ENCODE assay signal across 11 mouse cellular contexts in genomic region chr2:28401647-28402046, GRCm38 (mm10). TPM values are rescaled to one million over a fixed set of nuclear protein-coding genes. Genes with fewer than 3 reads are reported as not detected.
DNase-seq lines count a peak whose midpoint lies in the region; ATAC-seq lines count a peak whose summit lies in the region.
"Had no signal": no experiment of that assay in that cellular context is flagged by ENCODE, and none has a peak within 500 bp of the region (broad histone marks: within the 10 kb centered on the region; RNA-seq: fewer than 3 reads in every experiment).

No protein-coding gene starts in this region.

- H3K27ac ChIP-seq in hindbrain, embryonic 13.5 days = peak overlapping the region; percentile 75
- H3K27ac ChIP-seq in hindbrain, embryonic 10.5 days = no peak overlapping the region
- peak overlapping the region; percentile 71 for H3K27ac ChIP-seq in brown adipose tissue, adult 24 weeks (replicated peaks; ENCODE audit: low read depth, low read length)
- H3K27ac ChIP-seq in kidney, embryonic 14.5 days (ENCODE audit: low read depth, low read length) = no peak overlapping the region
- H3K27ac ChIP-seq: embryonic facial prominence, embryonic 15.5 days; liver, embryonic 14.5 days had no signal

- peak; percentile 73 for ATAC-seq in hindbrain, embryonic 13.5 days (ENCODE audit: low FRiP score)
- peak; percentile 87 for ATAC-seq in kidney, embryonic 14.5 days (ENCODE audit: low FRiP score, low TSS enrichment)
- ATAC-seq in megakaryocyte, adult 5-6 weeks (ENCODE audit: poor library complexity, severe bottlenecking) = peak; percentile 90
- ATAC-seq: Patski had no signal

- DNase-seq in hindbrain, embryonic 10.5 days (ENCODE audit: low spot score) = no peak
- no peak for DNase-seq in left cerebral cortex, adult 11 months (ENCODE audit: low spot score)
- DNase-seq in left cerebral cortex, postnatal 10 days (ENCODE audit: extremely low spot score in 1 of 2, low spot score in 2 of 2) = no peak
- no peak for DNase-seq in left cerebral cortex, postnatal 25 days (ENCODE audit: low spot score in 2 of 2)

- H3K9me3 ChIP-seq in hindbrain, embryonic 13.5 days = no peaks in the 10 kb centered on the region
- H3K9me3 ChIP-seq in hindbrain, embryonic 10.5 days = no peaks in the 10 kb centered on the region
- H3K9me3 ChIP-seq in kidney, embryonic 14.5 days (ENCODE audit: control insufficient read depth, low read length) = no peaks in the 10 kb centered on the region
- H3K9me3 ChIP-seq: embryonic facial prominence, embryonic 15.5 days had no signal

- no peak overlapping the region for H3K4me2 ChIP-seq in hindbrain, embryonic 13.5 days
- no peak overlapping the region for H3K4me2 ChIP-seq in kidney, embryonic 14.5 days (replicated peaks; ENCODE audit: low read depth, low read length)
- H3K4me2 ChIP-seq: embryonic facial prominence, embryonic 15.5 days had no signal

- WGBS in hindbrain, embryonic 13.5 days = 41% methylated on average over 11 of the region's 11 CpGs
- WGBS in hindbrain, embryonic 10.5 days = 85% methylated on average over 11 of the region's 11 CpGs
- 2% methylated on average over 11 of the region's 11 CpGs for WGBS in kidney, embryonic 14.5 days

- H3K4me3 ChIP-seq in hindbrain, embryonic 13.5 days = no peak overlapping the region
- no peak overlapping the region for H3K4me3 ChIP-seq in hindbrain, embryonic 10.5 days
- H3K4me3 ChIP-seq in brown adipose tissue, adult 24 weeks (ENCODE audit: insufficient read depth, low read depth, low read length) = no peak overlapping the region
- no peak overlapping the region for H3K4me3 ChIP-seq in kidney, embryonic 14.5 days (ENCODE audit: low read length)
- H3K4me3 ChIP-seq: embryonic facial prominence, embryonic 15.5 days had no signal

- no peaks in the 10 kb centered on the region for H3K27me3 ChIP-seq in hindbrain, embryonic 13.5 days
- H3K27me3 ChIP-seq in hindbrain, embryonic 10.5 days (ENCODE audit: insufficient read depth, poor library complexity, severe bottlenecking) = no peaks in the 10 kb centered on the region
- no peaks in the 10 kb centered on the region for H3K27me3 ChIP-seq in kidney, embryonic 14.5 days (ENCODE audit: control insufficient read depth, insufficient read depth, low read length)
- H3K27me3 ChIP-seq: embryonic facial prominence, embryonic 15.5 days had no signal

- intact Hi-C loops in left cerebral cortex, postnatal 10 days (cut with DNase I) = no loop called here
- intact Hi-C loops in left cerebral cortex, postnatal 25 days (cut with DNase I) = no loop called here

- H3K9ac ChIP-seq in hindbrain, embryonic 13.5 days = no peak overlapping the region
- no peak overlapping the region for H3K9ac ChIP-seq in kidney, embryonic 14.5 days (ENCODE audit: low read depth, low read length)
- H3K9ac ChIP-seq: embryonic facial prominence, embryonic 15.5 days; liver, embryonic 14.5 days had no signal

- no peaks in the 10 kb centered on the region for H3K36me3 ChIP-seq in hindbrain, embryonic 13.5 days
- no peaks in the 10 kb centered on the region for H3K36me3 ChIP-seq in hindbrain, embryonic 10.5 days
- H3K36me3 ChIP-seq in kidney, embryonic 14.5 days (ENCODE audit: control insufficient read depth, insufficient read depth, low read length) = no peaks in the 10 kb centered on the region
- H3K36me3 ChIP-seq: embryonic facial prominence, embryonic 15.5 days had no signal

- H3K4me1 ChIP-seq in hindbrain, embryonic 13.5 days (replicated peaks) = peaks cover 27% of the 10 kb centered on the region
- H3K4me1 ChIP-seq in hindbrain, embryonic 10.5 days (replicated peaks) = no peaks in the 10 kb centered on the region
- peaks cover 7% of the 10 kb centered on the region for H3K4me1 ChIP-seq in brown adipose tissue, adult 24 weeks (ENCODE audit: control insufficient read depth, insufficient read depth, insufficient read length, low read length)
- peaks cover 11% of the 10 kb centered on the region for H3K4me1 ChIP-seq in kidney, embryonic 14.5 days (ENCODE audit: control insufficient read depth, insufficient read depth, low read length)

RNA-seq across cellular contexts. Expression of gene Ppp1r26, which starts 45.0 kb away (rescaled TPM):
- polyA plus RNA-seq in hindbrain, embryonic 13.5 days (2015; fragmentation: Nextera tagmentation; extraction: Ambion mirVana) = 11.3 and 14.0 TPM in 2 replicates
- polyA plus RNA-seq in hindbrain, embryonic 10.5 days (2016; fragmentation: Nextera tagmentation; extraction: Ambion mirVana) = 4.3 and 5.2 TPM in 2 replicates
- not detected in 2 replicates for polyA plus RNA-seq in brown adipose tissue, adult 24 weeks (2012; ENCODE audit: insufficient read depth, insufficient read length, missing spikeins)
- 3.0 and 6.2 TPM in 2 replicates for polyA plus RNA-seq in kidney, embryonic 14.5 days (2014; fragmentation: Nextera tagmentation; extraction: Ambion mirVana)
- 0.21 and 0.29 TPM in 2 replicates for total RNA-seq in megakaryocyte, adult 5-6 weeks (2015)
- 0.37 and 0.40 TPM in 2 replicates for total RNA-seq in megakaryocyte, adult 5-6 weeks (2017)
- 10 to 100 TPM; 26.9 to 27.3 TPM for total RNA-seq in left cerebral cortex, postnatal 10 days (2021)
- 10 to 100 TPM; 23.5 to 29.0 TPM for total RNA-seq in left cerebral cortex, postnatal 25 days (2021)

Comparison
In these comparisons a context has a peak if more than half of its experiments do, and no peak if none do; other contexts are left out.
1. H3K27ac ChIP-seq: peak in hindbrain, embryonic 13.5 days (single experiment) and brown adipose tissue, adult 24 weeks (single experiment); none in hindbrain, embryonic 10.5 days (single experiment) and kidney, embryonic 14.5 days (single experiment).
2. Peak in every context shown above with its lines, with median percentiles within 50 percentile points of each other: ATAC-seq.